Mouse (Mus musculus): Measurements from ENCODE around the gene Car9. TPM values are rescaled to one million over a fixed set of nuclear protein-coding genes. Genes with fewer than 3 reads are reported as not detected.
A peak's percentile ranks its signal among the peaks of the same experiment; 100 is the strongest.
"Not testable (repeated sequence)": the region's sequence is repeated elsewhere in the genome, so short reads cannot be mapped to it uniquely, and the experiment has no call there.

Gene Car9
- total and polyA plus RNA-seq, 2 experiments from 2014 or later: 0.14 to 0.65 TPM

DNA sequence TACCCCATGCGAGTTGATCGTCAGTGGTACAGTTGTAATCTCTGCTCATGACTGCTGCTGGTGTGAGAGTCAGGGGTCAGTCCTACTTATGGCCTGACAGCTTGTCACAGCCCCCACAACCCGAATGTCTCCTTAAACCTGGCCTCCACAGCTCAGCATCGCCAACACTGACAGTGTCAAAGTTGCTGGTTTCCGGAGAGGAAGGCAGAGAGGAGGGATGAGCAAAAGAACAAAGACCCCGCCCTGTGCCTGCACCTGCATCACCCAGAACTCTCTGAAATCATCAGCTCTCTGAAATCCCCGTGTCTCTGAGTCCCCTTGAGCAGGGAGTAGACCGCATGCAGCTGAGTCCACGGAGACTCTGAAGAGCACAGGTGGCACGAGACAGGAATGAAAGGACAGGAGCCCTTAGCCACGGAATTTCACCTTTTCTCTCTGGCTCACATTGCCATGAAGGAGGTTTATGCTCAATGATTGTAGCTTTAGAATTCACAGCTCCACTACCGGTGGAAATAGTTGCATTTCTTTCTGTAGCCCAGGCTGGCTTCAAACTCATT is 23.2 kb upstream of the Car9 start, which contains the start of gene Sit1:
TSS of gene Sit1 (minus strand) at position 200 of the 557 bp plus-strand sequence.
- TF ChIP-seq CTCF (IDR thresholded peaks at IDR 0.05; ENCODE audit: low read depth): no peak
- Histone ChIP-seq H3K27me3 (ENCODE audit: insufficient read depth, low read length) (no peaks in the 10 kb centered on the region), H3K36me3 (ENCODE audit: insufficient read depth) (no peaks in the 10 kb centered on the region), H3K9ac (no peak within 1 kb of the TSS), H3K27ac (ENCODE audit: low read depth, low read length) (no peak within 1 kb of the TSS), H3K4me3 (ENCODE audit: low read depth, low read length) (no peak within 1 kb of the TSS), H3K4me2 (ENCODE audit: low read depth) (no peak within 1 kb of the TSS), H3K4me1 (ENCODE audit: insufficient read depth) (no peaks in the 10 kb centered on the region), H3K9me3 (ENCODE audit: low read length) (no peaks in the 10 kb centered on the region)
- DNase-seq (no peak), ATAC-seq (no peak)
- WGBS: 64% methylated on average over 12 of the region's 12 CpGs

DNA sequence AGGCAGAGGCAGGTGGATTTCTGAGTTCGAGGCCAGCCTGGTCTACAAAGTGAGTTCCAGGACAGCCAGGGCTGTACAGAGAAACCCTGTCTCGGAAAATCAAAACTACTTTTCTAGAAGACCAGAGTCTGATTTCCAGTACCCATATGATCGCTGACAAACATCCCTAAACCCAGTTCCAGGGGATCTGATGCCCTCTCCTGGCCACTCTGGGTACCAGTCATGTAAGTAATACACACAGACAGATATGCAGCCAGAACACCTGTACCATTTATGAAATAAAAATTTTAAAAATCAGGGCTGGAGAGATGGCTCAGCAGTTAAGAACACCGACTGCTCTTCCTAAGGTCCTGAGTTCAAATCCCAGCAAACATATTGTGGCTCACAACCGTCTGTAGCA is 21.1 kb upstream of the Car9 start:
- H3K36me3 ChIP-seq (ENCODE audit: insufficient read depth); H3K27ac ChIP-seq (ENCODE audit: low read depth, low read length); DNase-seq; H3K4me3 ChIP-seq (ENCODE audit: low read depth, low read length); H3K9me3 ChIP-seq (ENCODE audit: low read length); H3K27me3 ChIP-seq (ENCODE audit: insufficient read depth, low read length); H3K4me2 ChIP-seq (ENCODE audit: low read depth); H3K9ac ChIP-seq; H3K4me1 ChIP-seq (ENCODE audit: insufficient read depth); ATAC-seq: not testable (repeated sequence)
- 87% methylated on average over 5 of the region's 5 CpGs for WGBS

DNA sequence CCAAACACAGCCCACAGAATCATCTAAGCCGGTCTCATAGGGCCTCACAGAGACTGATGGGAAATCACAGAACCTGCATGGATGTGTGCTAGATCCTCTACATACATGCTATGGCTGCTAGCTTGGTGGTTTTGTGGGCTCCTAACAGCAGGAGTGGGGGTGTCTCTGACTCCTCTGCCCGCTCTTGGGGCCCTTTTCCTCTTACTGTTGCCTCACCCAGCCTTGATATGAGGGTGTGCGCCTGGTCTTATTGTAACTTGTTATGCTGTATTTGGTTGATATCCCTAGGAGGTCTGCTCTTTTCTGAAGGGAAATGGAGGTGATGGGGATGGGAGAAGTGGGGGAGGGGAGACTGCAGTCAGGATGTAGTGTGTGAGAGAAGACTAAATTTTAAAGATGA is 17.2 kb upstream of the Car9 start:
- Histone ChIP-seq H3K27ac (ENCODE audit: low read depth, low read length) (no peak overlapping the region), H3K36me3 (ENCODE audit: insufficient read depth) (no peaks in the 10 kb centered on the region), H3K9me3 (ENCODE audit: low read length) (no peaks in the 10 kb centered on the region), H3K9ac (no peak overlapping the region), H3K4me2 (ENCODE audit: low read depth) (no peak overlapping the region), H3K27me3 (ENCODE audit: insufficient read depth, low read length) (no peaks in the 10 kb centered on the region), H3K4me1 (ENCODE audit: insufficient read depth) (no peaks in the 10 kb centered on the region), H3K4me3 (ENCODE audit: low read depth, low read length) (no peak overlapping the region)
- ATAC-seq (no peak), DNase-seq (no peak)
- TF ChIP-seq CTCF (IDR thresholded peaks at IDR 0.05; ENCODE audit: low read depth): no peak
- 96% methylated on average over 3 of the region's 3 CpGs for WGBS

DNA sequence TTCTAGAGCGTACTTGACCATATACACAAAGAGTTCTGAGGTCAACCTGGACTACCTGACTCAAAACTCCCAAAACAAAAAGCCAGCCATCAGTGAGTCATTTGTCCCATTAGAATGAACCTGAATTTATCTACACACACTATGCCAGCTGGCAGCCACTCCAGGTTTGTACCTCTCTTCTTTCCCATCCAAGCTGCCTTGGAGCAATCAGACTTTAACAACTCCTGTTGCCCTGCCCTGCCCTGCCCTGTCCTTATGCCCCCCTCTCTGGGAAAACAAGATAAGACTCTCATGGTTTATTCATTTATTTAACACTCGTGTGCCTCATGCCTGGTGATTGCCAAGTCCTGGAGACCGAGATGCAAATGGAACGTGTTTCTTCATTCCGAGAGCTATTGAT is 16.0 kb upstream of the Car9 start:
- peaks cover under 1% of the 10 kb centered on the region; the same call in 1 of the 2 replicates for H3K36me3 ChIP-seq (ENCODE audit: insufficient read depth)
- H3K4me2 ChIP-seq (ENCODE audit: low read depth): no peak overlapping the region
- no peak overlapping the region for H3K9ac ChIP-seq
- DNase-seq (no peak), ATAC-seq (no peak)
- H3K27me3 ChIP-seq (ENCODE audit: insufficient read depth, low read length): no peaks in the 10 kb centered on the region
- no peak overlapping the region for H3K4me3 ChIP-seq (ENCODE audit: low read depth, low read length)
- H3K4me1 ChIP-seq (ENCODE audit: insufficient read depth): no peaks in the 10 kb centered on the region
- H3K9me3 ChIP-seq (ENCODE audit: low read length): no peaks in the 10 kb centered on the region
- H3K27ac ChIP-seq (ENCODE audit: low read depth, low read length): no peak overlapping the region
- WGBS: 84% methylated on average over 5 of the region's 5 CpGs
- TF ChIP-seq CTCF (IDR thresholded peaks at IDR 0.05; ENCODE audit: low read depth): no peak

DNA sequence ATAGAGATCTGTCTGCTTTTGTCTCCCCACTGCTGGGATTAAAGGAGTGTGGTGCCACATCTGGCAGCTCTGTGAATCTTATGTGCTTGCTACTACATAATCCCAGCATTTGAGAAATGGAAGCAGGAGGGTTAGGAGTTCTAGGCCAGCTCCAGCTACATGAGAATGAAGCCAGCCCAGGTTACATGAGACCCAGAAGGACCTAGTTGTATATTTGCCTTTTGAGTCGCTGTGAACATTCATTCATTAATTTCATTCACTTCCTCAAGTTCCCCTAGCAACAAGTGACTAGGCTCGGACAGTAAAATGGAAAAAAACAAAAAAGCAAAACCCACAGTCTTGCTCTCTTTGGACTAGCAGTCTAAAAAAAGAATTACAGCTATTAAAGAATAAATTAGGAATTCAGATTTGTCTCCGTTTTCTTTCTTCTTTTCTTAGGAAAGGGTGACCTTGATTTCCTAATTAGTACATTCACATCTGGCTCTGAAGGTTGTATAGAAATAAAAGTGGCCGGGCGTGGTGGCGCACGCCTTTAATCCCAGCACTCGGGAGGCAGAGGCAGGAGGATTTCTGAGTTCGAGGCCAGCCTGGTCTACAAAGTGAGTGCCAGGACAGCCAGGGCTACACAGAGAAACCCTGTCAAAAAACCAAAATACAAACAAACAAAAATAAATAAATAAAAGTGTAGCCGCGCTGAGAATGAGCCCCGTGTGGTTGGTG is 14.5 kb upstream of the Car9 start:
- Histone ChIP-seq H3K9me3 (ENCODE audit: low read length) (no peaks in the 10 kb centered on the region), H3K4me3 (ENCODE audit: low read depth, low read length) (peak overlapping the region; percentile 63), H3K27me3 (ENCODE audit: insufficient read depth, low read length) (no peaks in the 10 kb centered on the region), H3K4me2 (ENCODE audit: low read depth) (peak overlapping the region; percentile 32), H3K9ac (peak overlapping the region; percentile 79; the same call in 1 of the 2 replicates), H3K36me3 (ENCODE audit: insufficient read depth) (peaks cover 7% of the 10 kb centered on the region; the same call in 1 of the 2 replicates), H3K27ac (ENCODE audit: low read depth, low read length) (peak overlapping the region; percentile 88), H3K4me1 (ENCODE audit: insufficient read depth) (no peaks in the 10 kb centered on the region)
- ATAC-seq (no peak), DNase-seq (peak; percentile 37)
- TF ChIP-seq CTCF (IDR thresholded peaks at IDR 0.05; ENCODE audit: low read depth): no peak
- WGBS: 33% methylated on average over 12 of the region's 12 CpGs

DNA sequence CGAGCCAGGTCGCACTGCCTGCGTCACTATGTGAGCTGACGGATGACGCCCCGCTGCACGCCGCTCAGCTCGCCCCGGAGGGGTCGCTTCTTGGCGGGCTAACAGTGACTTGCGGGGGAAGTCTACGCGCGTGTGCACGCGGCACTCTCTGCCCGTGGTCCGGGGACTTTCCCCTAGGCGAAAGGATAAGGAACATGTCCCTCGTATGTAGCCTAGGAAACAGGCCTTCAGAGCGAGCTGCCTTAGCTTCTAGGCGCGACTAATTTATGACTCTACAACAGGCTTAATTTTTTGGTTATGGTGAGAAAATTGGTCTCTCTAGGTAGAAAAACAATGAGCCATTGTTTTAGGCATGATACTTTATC is 14.0 kb upstream of the Car9 start, which contains the start of gene Ccdc107:
TSS of gene Ccdc107 (plus strand) at position 80 of the 365 bp plus-strand sequence.
- H3K4me2 ChIP-seq (ENCODE audit: low read depth): peak within 1 kb of the TSS; percentile 53
- TF ChIP-seq CTCF (IDR thresholded peaks at IDR 0.05; ENCODE audit: low read depth): peak; percentile 31
- under 1% methylated on average over 25 of the region's 25 CpGs for WGBS
- peak within 1 kb of the TSS; percentile 63 for H3K4me3 ChIP-seq (ENCODE audit: low read depth, low read length)
- H3K27ac ChIP-seq (ENCODE audit: low read depth, low read length): peak within 1 kb of the TSS; percentile 88
- no peaks in the 10 kb centered on the region for H3K9me3 ChIP-seq (ENCODE audit: low read length)
- DNase-seq: peak; percentile 97
- no peaks in the 10 kb centered on the region for H3K27me3 ChIP-seq (ENCODE audit: insufficient read depth, low read length)
- peaks cover 7% of the 10 kb centered on the region; the same call in 1 of the 2 replicates for H3K36me3 ChIP-seq (ENCODE audit: insufficient read depth)
- peak; percentile 97 for ATAC-seq
- peak within 1 kb of the TSS; percentile 79 for H3K9ac ChIP-seq
- no peaks in the 10 kb centered on the region for H3K4me1 ChIP-seq (ENCODE audit: insufficient read depth)

DNA sequence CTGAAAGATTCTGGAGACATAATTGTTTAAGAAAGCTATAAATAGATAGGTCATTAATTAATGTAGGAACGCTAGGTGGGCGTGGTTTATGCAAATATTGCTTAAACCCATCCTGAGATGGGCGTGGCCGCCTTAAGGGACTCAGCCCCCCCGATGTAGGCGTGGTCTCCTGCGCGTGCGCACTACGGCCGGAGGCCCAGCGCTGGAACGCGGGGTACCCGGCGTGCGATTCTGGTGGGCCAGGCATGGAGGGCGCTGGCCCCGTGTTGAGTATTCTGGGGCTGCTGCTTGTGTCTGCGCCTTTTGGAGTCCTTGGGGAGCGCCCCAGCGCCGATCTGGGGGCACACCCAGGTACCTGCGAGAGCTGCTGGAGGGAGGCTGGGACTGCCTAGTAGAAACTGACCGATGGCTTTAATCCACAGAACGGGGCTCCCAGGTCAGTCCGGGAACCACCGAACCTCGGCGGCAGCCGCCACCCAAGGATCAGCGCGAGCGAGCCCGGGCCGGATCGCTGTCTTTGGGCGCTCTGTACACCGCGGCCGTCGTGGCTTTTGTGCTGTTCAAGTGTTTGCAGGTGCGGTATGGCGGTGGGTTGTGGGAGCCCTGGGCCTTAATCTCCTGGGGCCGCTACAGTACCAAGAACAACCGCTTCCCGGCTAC is 13.4 kb upstream of the Car9 start:
- Histone ChIP-seq H3K27me3 (ENCODE audit: insufficient read depth, low read length) (no peaks in the 10 kb centered on the region), H3K4me1 (ENCODE audit: insufficient read depth) (no peaks in the 10 kb centered on the region), H3K9me3 (ENCODE audit: low read length) (no peaks in the 10 kb centered on the region), H3K9ac (peak overlapping the region; percentile 79), H3K4me3 (ENCODE audit: low read depth, low read length) (peak overlapping the region; percentile 63), H3K36me3 (ENCODE audit: insufficient read depth) (peaks cover 7% of the 10 kb centered on the region; the same call in 1 of the 2 replicates), H3K27ac (ENCODE audit: low read depth, low read length) (peak overlapping the region; percentile 88), H3K4me2 (ENCODE audit: low read depth) (peak overlapping the region; percentile 53)
- WGBS: under 1% methylated on average over 47 of the region's 47 CpGs
- peak; percentile 56 for TF ChIP-seq CTCF (IDR thresholded peaks at IDR 0.05; ENCODE audit: low read depth)
- DNase-seq (peak; percentile 100), ATAC-seq (peak; percentile 90)

Measured in forebrain, postnatal 0 days (tissue).